Mouse (Mus musculus): ENCODE results near the gene D5Ertd579e.

Gene D5Ertd579e

GRCm38 (mm10) chr5:36567627-36568026 is 128.2 kb downstream of the D5Ertd579e start:
- no peak for DNase-seq

- no peak for DNase-seq
Measured at GRCm38 (mm10) chr5:36564530-36564929, 131.3 kb downstream of the D5Ertd579e start.

GRCm38 (mm10) chr5:36563741-36564140 is 132.1 kb downstream of the D5Ertd579e start:
- DNase-seq: no peak

- no peak for DNase-seq
Measured at GRCm38 (mm10) chr5:36562791-36563445, 132.9 kb downstream of the D5Ertd579e start.

GRCm38 (mm10) chr5:36561509-36561908 is 134.3 kb downstream of the D5Ertd579e start:
- DNase-seq: no peak

- DNase-seq: no peak
Measured at GRCm38 (mm10) chr5:36560490-36560889, 135.3 kb downstream of the D5Ertd579e start.

- DNase-seq: no peak
Measured at GRCm38 (mm10) chr5:36559510-36560235, 136.2 kb downstream of the D5Ertd579e start.

- no peak for DNase-seq
Measured at GRCm38 (mm10) chr5:36559106-36559505, 136.7 kb downstream of the D5Ertd579e start.

- no peak for DNase-seq
Measured at GRCm38 (mm10) chr5:36558526-36558925, 137.3 kb downstream of the D5Ertd579e start.

- no peak for DNase-seq
Measured at GRCm38 (mm10) chr5:36557584-36558308, 138.1 kb downstream of the D5Ertd579e start.

GRCm38 (mm10) chr5:36556906-36557305 is 138.9 kb downstream of the D5Ertd579e start:
- no peak for DNase-seq

- no peak for DNase-seq
Measured at GRCm38 (mm10) chr5:36556289-36556688, 139.5 kb downstream of the D5Ertd579e start.

GRCm38 (mm10) chr5:36554496-36554895 is 141.3 kb downstream of the D5Ertd579e start:
- no peak for DNase-seq

- no peak for DNase-seq
Measured at GRCm38 (mm10) chr5:36553886-36554285, 141.9 kb downstream of the D5Ertd579e start.

- DNase-seq: no peak
Measured at GRCm38 (mm10) chr5:36553056-36553606, 142.7 kb downstream of the D5Ertd579e start.

- DNase-seq: peak in 1 of 2 experiments; percentile 16
Measured at GRCm38 (mm10) chr5:36552391-36552790, 143.4 kb downstream of the D5Ertd579e start.
